Mouse (Mus musculus): ENCODE measurements around the gene Aurkaip1. TPM values are rescaled to one million over a fixed set of nuclear protein-coding genes. Genes with fewer than 3 reads are reported as not detected.
"Not testable (repeated sequence)": the region's sequence is repeated elsewhere in the genome, so short reads cannot be mapped to it uniquely, and the experiment has no call there.

Aurkaip1 gene
- polyA plus RNA-seq (2015; fragmentation: Nextera tagmentation; extraction: Ambion mirVana): 141 and 146 TPM in 2 replicates

DNA sequence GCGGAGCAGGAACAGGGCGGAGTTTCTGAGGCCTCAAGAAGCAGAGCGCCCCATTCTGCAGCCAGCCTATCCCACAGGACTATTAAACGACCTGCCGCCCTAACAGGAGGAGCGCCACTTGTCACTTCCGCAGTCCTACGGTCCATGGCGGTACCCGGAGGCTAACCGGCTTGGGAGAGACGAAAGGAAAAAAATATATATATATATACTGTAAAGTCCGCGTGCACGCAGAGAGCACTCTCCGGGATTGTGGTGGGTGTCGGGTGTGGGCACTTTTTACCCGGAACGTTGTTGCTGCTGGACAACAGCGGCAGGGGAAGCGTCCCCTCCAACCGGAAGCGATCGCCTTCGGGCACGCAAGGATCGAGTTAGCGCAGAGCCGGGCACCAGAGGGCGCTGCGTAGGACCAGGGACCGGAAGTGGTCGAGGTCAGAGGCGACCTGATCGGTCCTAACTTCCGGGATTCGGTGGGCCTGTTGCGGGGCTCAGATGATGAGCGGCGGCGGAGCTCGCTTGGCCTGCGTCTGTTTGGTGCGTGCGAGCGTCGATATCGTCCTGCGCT lies at the start of gene Aurkaip1:
Aurkaip1 (plus strand) TSS at position 68 of the 562 bp plus-strand sequence.
- Histone ChIP-seq H3K36me3 (ENCODE audit: control insufficient read depth, insufficient read depth, low read length) (peaks cover 12% of the 10 kb centered on the region), H3K9me3 (ENCODE audit: control insufficient read depth, low read length) (no peaks in the 10 kb centered on the region), H3K27me3 (ENCODE audit: control insufficient read depth, insufficient read depth, low read depth, low read length) (no peaks in the 10 kb centered on the region), H3K4me1 (replicated peaks; ENCODE audit: control insufficient read depth, insufficient read depth, low read length) (peaks cover 23% of the 10 kb centered on the region), H3K27ac (ENCODE audit: low read length) (peak within 1 kb of the TSS; percentile 96), H3K4me2 (ENCODE audit: low read depth, low read length) (peak within 1 kb of the TSS; percentile 89), H3K9ac (ENCODE audit: low read length) (peak within 1 kb of the TSS; percentile 94), H3K4me3 (ENCODE audit: low read length) (peak within 1 kb of the TSS; percentile 88)
- WGBS: 0% methylated on average over 49 of the region's 49 CpGs
- ATAC-seq (ENCODE audit: low read depth): peak; percentile 93

DNA sequence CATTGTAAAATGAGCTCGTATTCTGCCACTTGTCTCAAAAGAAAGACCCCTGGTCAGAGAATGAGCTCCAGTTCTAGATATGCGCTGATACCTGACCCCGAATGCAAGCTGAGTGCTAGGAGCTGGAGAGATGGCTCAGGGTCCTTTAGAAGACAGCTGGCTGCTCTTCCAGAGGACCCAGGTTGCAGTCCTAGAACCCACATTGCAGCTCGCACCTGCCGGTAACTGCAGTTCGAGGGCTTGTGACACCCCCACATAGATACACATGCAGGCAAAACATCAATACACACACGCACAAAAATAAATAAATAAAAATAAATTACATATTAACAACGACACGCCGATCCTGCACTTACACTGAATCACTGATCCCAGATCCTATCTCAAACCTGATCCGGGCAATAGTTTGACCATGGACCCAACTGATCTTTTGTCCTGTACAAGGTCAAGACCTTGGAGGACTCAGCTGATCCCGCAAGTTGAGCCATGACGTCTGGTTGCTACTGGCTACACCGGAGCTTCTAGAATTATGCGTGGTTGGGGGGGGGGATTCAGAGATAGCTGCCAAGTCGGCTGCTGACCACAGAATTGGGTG lies 47.5 kb upstream of the Aurkaip1 start:
- H3K9ac ChIP-seq (ENCODE audit: low read length): peak overlapping the region; percentile 89

DNA sequence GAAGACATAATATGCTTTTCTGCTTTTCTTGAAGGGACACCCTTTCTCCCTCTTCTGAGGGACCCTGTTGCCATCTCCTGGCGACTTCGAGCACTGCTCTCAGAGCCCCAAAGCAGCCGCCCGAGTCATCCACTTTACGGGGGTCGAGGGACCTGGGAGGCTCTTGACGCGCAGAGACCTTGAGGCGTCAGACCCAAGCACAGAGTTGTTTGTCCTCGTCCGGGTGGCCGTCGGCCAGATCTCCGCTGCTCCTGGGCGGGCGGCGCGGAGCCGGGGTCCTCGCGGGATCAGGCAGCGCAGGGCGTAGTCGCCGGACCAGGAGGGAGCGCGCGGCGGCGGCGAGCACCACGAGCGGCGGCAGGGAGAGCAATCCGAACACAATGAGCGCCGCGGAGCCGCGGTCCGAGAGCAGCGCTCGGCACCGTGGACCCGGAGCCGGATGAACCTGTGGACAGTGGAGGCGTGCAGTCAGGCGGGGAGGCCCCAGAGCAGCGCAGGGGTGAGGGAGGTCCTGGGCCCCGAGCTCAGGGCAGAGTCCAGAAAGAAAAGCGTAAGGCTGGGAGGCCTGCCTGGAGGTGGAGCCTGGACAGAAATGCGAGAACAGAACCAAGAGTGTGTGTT lies 46.9 kb upstream of the Aurkaip1 start:
- WGBS: under 1% methylated on average over 52 of the region's 52 CpGs

More for the DNA sequence above, 47.5 kb upstream of the Aurkaip1 start:
- H3K36me3 ChIP-seq (ENCODE audit: control insufficient read depth, insufficient read depth, low read length): no peaks in the 10 kb centered on the region
- no peak overlapping the region for H3K27ac ChIP-seq (ENCODE audit: low read length)
- 33% methylated on average over 16 of the region's 16 CpGs for WGBS
- ATAC-seq (ENCODE audit: low read depth): no peak
- peaks cover 12% of the 10 kb centered on the region for H3K4me1 ChIP-seq (replicated peaks; ENCODE audit: control insufficient read depth, insufficient read depth, low read length)
- H3K4me3 ChIP-seq (ENCODE audit: low read length): peak overlapping the region; percentile 71
- no peaks in the 10 kb centered on the region for H3K27me3 ChIP-seq (ENCODE audit: control insufficient read depth, insufficient read depth, low read depth, low read length)
- peak overlapping the region; percentile 92 for H3K4me2 ChIP-seq (ENCODE audit: low read depth, low read length)
- no peaks in the 10 kb centered on the region for H3K9me3 ChIP-seq (ENCODE audit: control insufficient read depth, low read length)

DNA sequence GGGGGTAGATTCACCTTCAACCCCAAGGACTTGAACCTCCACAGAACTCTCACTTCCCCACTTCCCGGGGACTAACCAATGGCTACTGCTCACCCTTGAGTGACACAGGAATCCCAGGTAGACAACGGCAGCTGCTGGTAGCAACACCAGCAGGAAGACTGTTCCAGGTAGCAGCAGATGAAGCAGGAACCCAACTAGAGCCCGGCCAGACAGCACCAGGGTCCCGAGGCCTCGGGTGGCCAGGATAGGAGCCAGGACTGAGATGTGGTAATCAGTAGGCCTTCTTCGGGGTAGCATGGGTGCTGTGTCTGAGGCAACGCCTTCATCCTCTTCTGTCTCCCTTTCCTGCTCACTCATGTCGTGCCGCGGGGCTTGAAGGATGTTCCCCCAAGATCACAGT lies 45.8 kb upstream of the Aurkaip1 start:
- Histone ChIP-seq H3K36me3 (ENCODE audit: control insufficient read depth, insufficient read depth, low read length) (no peaks in the 10 kb centered on the region), H3K4me3 (ENCODE audit: low read length) (no peak overlapping the region), H3K9ac (ENCODE audit: low read length) (no peak overlapping the region), H3K4me2 (ENCODE audit: low read depth, low read length) (no peak overlapping the region), H3K4me1 (replicated peaks; ENCODE audit: control insufficient read depth, insufficient read depth, low read length) (peaks cover 12% of the 10 kb centered on the region), H3K27me3 (ENCODE audit: control insufficient read depth, insufficient read depth, low read depth, low read length) (no peaks in the 10 kb centered on the region), H3K9me3 (ENCODE audit: control insufficient read depth, low read length) (no peaks in the 10 kb centered on the region), H3K27ac (ENCODE audit: low read length) (no peak overlapping the region)
- WGBS: 80% methylated on average over 10 of the region's 10 CpGs
- ATAC-seq (ENCODE audit: low read depth): no peak

More for the DNA sequence above, 46.9 kb upstream of the Aurkaip1 start:
- H3K4me3 ChIP-seq (ENCODE audit: low read length): peak overlapping the region; percentile 71
- peak overlapping the region; percentile 92 for H3K4me2 ChIP-seq (ENCODE audit: low read depth, low read length)
- peak; percentile 92 for ATAC-seq (ENCODE audit: low read depth)
- H3K27ac ChIP-seq (ENCODE audit: low read length): peak overlapping the region; percentile 68
- H3K9ac ChIP-seq (ENCODE audit: low read length): peak overlapping the region; percentile 89
- no peaks in the 10 kb centered on the region for H3K27me3 ChIP-seq (ENCODE audit: control insufficient read depth, insufficient read depth, low read depth, low read length)
- no peaks in the 10 kb centered on the region for H3K36me3 ChIP-seq (ENCODE audit: control insufficient read depth, insufficient read depth, low read length)
- no peaks in the 10 kb centered on the region for H3K9me3 ChIP-seq (ENCODE audit: control insufficient read depth, low read length)
- H3K4me1 ChIP-seq (replicated peaks; ENCODE audit: control insufficient read depth, insufficient read depth, low read length): peaks cover 12% of the 10 kb centered on the region

DNA sequence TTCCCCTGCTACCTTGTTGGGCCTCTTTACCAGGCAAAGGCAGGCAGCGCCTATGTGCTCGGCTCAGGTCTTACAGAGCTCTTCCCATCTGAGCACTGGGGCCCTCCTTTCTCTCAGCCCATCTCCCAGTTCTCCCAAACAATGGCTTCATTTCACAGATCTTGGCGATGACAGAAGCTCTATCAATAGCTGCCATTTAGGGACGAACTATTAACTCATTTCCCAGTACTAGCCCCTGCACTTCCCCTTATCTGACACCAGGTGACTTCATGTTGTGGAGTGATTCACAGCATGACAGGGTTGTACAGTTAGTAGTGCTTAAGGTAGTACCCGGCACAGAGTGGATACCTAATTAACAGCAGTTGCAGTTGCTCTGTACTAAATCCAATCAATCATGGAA lies 45.3 kb upstream of the Aurkaip1 start, which contains the start of gene Tmem88b:
Tmem88b (minus strand) TSS at position 56 of the 400 bp plus-strand sequence.
- Histone ChIP-seq H3K27ac (ENCODE audit: low read length) (no peak within 1 kb of the TSS), H3K27me3 (ENCODE audit: control insufficient read depth, insufficient read depth, low read depth, low read length) (no peaks in the 10 kb centered on the region)

DNA sequence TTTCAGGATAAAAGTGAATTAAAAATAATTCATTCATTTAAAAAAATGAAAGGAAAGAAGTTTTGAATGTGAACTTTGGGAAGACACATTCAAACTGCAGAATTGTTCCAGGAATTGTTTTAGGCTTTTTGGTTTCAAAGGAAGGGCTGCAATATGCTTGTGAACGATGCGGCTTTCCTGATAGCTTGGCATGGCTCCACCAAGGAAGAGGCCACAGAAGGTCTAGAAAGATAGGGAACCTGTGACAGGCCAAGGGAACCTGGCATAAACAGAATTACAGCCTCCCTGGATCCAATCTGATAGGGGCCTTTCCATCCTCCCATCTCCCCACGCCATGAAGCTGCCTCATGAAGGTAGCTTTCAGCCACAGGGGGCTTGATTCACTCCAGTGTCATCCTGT lies 42.8 kb upstream of the Aurkaip1 start:
- H3K36me3 ChIP-seq (ENCODE audit: control insufficient read depth, insufficient read depth, low read length): no peaks in the 10 kb centered on the region
- no peak overlapping the region for H3K4me2 ChIP-seq (ENCODE audit: low read depth, low read length)
- WGBS: 73% methylated on average over 3 of the region's 3 CpGs
- peaks cover 8% of the 10 kb centered on the region for H3K4me1 ChIP-seq (replicated peaks; ENCODE audit: control insufficient read depth, insufficient read depth, low read length)
- ATAC-seq (ENCODE audit: low read depth): no peak
- no peak overlapping the region for H3K27ac ChIP-seq (ENCODE audit: low read length)
- H3K9me3 ChIP-seq (ENCODE audit: control insufficient read depth, low read length): no peaks in the 10 kb centered on the region
- H3K27me3 ChIP-seq (ENCODE audit: control insufficient read depth, insufficient read depth, low read depth, low read length): no peaks in the 10 kb centered on the region
- no peak overlapping the region for H3K9ac ChIP-seq (ENCODE audit: low read length)
- no peak overlapping the region for H3K4me3 ChIP-seq (ENCODE audit: low read length)

More for the DNA sequence above, 45.3 kb upstream of the Aurkaip1 start, which contains the start of gene Tmem88b:
- peak within 1 kb of the TSS; percentile 71 for H3K4me3 ChIP-seq (ENCODE audit: low read length)
- peak within 1 kb of the TSS; percentile 92 for H3K4me2 ChIP-seq (ENCODE audit: low read depth, low read length)
- WGBS: 51% methylated on average over 5 of the region's 5 CpGs
- no peak within 1 kb of the TSS for H3K9ac ChIP-seq (ENCODE audit: low read length)
- no peaks in the 10 kb centered on the region for H3K36me3 ChIP-seq (ENCODE audit: control insufficient read depth, insufficient read depth, low read length)
- H3K9me3 ChIP-seq (ENCODE audit: control insufficient read depth, low read length): no peaks in the 10 kb centered on the region
- no peak for ATAC-seq (ENCODE audit: low read depth)
- peaks cover 11% of the 10 kb centered on the region for H3K4me1 ChIP-seq (replicated peaks; ENCODE audit: control insufficient read depth, insufficient read depth, low read length)

DNA sequence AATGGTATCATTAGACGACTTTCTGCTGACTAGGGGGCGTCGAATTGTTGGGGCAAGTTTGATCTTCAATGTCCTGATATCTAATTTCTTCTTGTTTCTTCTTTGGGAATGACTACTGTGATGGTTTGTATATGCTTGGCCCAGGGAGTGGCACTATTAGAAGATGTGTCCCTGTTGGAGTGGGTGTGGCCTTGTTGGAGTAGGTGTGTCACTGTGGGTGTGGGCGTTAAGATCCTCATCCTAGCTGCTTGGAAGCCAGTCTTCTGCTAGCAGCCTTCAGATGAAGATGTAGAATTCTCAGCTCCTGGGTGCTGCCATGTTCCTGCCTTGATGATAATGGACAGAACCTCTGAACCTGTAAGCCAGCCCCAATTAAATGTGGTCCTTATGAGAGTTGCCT lies 42.2 kb upstream of the Aurkaip1 start:
- not testable (repeated sequence) for H3K27ac ChIP-seq (ENCODE audit: low read length); H3K9me3 ChIP-seq (ENCODE audit: control insufficient read depth, low read length); H3K27me3 ChIP-seq (ENCODE audit: control insufficient read depth, insufficient read depth, low read depth, low read length); H3K4me3 ChIP-seq (ENCODE audit: low read length); H3K4me1 ChIP-seq (replicated peaks; ENCODE audit: control insufficient read depth, insufficient read depth, low read length); H3K4me2 ChIP-seq (ENCODE audit: low read depth, low read length); H3K9ac ChIP-seq (ENCODE audit: low read length); ATAC-seq (ENCODE audit: low read depth); H3K36me3 ChIP-seq (ENCODE audit: control insufficient read depth, insufficient read depth, low read length)
- 71% methylated on average over 4 of the region's 4 CpGs for WGBS

DNA sequence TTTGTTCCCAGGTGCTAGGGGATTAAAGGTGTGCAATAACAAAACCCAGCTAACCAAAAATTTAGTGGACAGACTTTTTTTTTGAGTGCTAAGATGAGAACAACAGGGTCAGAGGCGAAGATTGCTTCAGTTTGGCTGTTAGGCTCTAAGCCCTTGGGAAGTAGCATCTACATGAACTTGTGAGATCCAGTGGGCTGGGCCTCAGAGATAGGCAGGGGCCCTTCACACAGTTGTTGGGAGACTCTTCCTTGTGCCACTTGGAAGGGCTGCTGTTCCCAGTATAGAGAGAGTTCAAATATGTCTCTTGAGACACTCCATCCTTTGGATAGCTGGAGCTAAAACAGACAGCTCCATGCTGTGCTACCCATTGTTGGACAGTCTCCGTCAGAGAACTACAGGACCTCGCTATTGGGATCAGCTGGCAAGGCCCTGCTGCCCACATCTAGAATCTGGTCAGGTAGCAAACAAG lies 41.0 kb upstream of the Aurkaip1 start, which contains the start of gene Ankrd65:
Ankrd65 (plus strand) TSS at position 419 of the 469 bp plus-strand sequence.
- no peak within 1 kb of the TSS for H3K4me2 ChIP-seq (ENCODE audit: low read depth, low read length)
- no peaks in the 10 kb centered on the region for H3K9me3 ChIP-seq (ENCODE audit: control insufficient read depth, low read length)
- no peaks in the 10 kb centered on the region for H3K36me3 ChIP-seq (ENCODE audit: control insufficient read depth, insufficient read depth, low read length)
- no peak within 1 kb of the TSS for H3K27ac ChIP-seq (ENCODE audit: low read length)
- ATAC-seq (ENCODE audit: low read depth): no peak
- WGBS: 69% methylated on average over 3 of the region's 3 CpGs
- H3K27me3 ChIP-seq (ENCODE audit: control insufficient read depth, insufficient read depth, low read depth, low read length): no peaks in the 10 kb centered on the region
- no peaks in the 10 kb centered on the region for H3K4me1 ChIP-seq (replicated peaks; ENCODE audit: control insufficient read depth, insufficient read depth, low read length)
- no peak within 1 kb of the TSS for H3K4me3 ChIP-seq (ENCODE audit: low read length)
- H3K9ac ChIP-seq (ENCODE audit: low read length): no peak within 1 kb of the TSS

DNA sequence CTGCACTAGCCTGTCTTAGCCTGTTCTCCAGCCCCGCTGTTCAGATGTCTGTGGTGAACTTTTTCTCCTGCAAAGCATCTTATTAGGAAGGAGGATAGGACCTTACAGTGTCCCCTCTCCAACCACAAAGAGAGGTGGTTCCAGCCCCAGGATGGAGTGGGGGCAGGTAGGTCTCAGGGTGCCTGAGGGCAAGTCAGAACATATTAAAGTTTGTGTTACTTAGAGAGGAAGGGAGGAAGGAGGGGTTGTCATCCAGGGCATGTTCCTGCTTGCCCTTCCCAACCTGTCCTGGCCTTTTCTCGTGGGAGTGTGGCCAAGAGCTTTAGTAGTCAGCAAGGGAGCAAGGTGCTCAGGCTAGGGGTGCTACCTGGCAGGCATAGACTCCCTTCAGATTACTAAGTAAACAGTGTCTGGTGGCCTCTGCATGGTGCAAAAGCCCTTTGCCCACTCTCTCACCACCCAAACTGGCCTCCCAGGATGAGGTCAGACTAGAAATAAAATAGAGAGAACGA lies 40.4 kb upstream of the Aurkaip1 start:
- Histone ChIP-seq H3K4me2 (ENCODE audit: low read depth, low read length) (no peak overlapping the region), H3K27me3 (ENCODE audit: control insufficient read depth, insufficient read depth, low read depth, low read length) (no peaks in the 10 kb centered on the region), H3K27ac (ENCODE audit: low read length) (no peak overlapping the region), H3K36me3 (ENCODE audit: control insufficient read depth, insufficient read depth, low read length) (no peaks in the 10 kb centered on the region), H3K9ac (ENCODE audit: low read length) (no peak overlapping the region), H3K9me3 (ENCODE audit: control insufficient read depth, low read length) (no peaks in the 10 kb centered on the region), H3K4me1 (replicated peaks; ENCODE audit: control insufficient read depth, insufficient read depth, low read length) (no peaks in the 10 kb centered on the region), H3K4me3 (ENCODE audit: low read length) (no peak overlapping the region)
- ATAC-seq (ENCODE audit: low read depth): 0 out of 2 replicates have a peak, but pooled peaks have one; percentile 34
- WGBS: 51% methylated on average over 3 of the region's 3 CpGs

All from lung, embryonic 16.5 days (tissue).